Mouse (Mus musculus): ENCODE results near the gene Rapgef4.

Rapgef4 gene

DNA sequence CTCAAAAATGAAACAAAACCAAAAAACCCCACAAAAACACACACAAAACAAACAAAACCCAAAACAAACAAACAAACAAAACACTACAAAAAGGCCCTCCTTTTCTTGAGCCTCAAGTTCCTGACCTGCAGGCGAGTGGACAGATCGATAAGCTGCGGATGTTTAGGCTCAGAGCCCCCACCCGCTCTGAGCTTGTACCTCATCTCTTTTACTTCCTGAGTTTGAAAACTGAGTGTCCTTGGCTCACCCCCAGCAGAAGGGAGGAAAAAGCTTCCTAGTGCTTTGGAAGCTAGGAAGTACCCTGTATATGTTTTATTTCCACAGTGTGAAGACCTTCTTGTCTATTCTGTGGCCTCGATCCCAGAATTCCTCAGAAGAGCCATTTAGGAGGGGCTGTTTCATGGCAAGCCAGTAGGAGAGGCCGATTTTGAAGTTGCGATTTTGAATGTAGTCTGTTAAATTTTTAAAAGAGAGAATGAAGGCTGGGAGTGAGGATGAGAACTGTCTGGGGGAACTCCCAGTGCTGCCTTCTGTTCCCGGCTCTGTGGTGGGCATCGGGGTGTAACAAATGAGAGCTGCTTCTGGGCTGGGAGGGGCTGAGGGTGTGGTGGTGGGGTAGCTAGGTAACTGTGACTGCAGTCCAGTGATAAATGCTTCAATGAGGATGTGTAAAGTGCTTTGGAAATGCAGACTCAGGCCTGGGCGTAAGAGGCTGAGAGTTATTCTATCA, 2.0 kb downstream of the Rapgef4 start:
- no peak for DNase-seq (ENCODE audit: low spot score)

DNA sequence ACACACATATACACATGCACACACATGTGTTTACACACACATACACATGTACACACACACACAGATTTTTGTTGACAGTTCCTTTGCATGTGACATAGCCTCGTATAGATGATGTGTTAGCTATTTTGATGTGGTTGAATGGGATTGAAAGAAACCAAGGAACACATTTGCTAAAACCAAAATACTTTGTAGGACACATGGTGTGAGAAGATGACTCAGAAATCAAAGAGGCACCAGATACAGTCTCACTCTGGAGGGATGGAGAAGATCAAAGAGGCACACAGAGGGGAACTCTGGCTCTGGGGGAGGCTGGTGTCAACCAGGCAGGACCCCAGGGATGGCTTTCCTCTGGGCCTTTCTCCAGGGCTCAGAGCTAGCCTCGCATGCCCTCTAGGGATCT, 4.7 kb downstream of the Rapgef4 start:
- no peak for DNase-seq (ENCODE audit: low spot score)

- DNase-seq (ENCODE audit: low spot score), result no peak
These were observed 5.3 kb downstream of the Rapgef4 start for GRCm38 (mm10) chr2:71986276-71986848.

DNA sequence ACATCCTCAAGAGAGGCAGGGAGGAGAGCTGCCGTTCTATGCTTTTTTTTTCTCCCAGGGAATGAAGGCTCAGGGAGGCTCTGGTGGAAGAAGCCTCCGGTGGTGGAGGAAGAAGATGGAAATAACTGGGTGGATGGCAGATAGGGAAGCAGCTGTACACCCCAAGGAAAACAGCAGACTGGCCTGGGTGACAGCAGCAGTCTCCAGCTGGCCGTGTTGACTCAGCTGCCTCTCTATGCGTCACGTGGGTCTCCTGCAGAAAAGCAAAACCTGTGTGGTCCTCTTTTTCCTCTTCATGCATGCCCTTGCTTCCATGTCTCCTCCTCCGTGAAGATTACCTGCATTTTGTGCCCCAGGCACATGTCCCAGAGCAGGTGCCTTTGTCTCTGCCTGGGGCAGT, 7.5 kb downstream of the Rapgef4 start:
- no peak for DNase-seq (ENCODE audit: low spot score)

GRCm38 (mm10) chr2:71992129-71992528, 11.1 kb downstream of the Rapgef4 start:
- DNase-seq (ENCODE audit: low spot score), result no peak

DNA sequence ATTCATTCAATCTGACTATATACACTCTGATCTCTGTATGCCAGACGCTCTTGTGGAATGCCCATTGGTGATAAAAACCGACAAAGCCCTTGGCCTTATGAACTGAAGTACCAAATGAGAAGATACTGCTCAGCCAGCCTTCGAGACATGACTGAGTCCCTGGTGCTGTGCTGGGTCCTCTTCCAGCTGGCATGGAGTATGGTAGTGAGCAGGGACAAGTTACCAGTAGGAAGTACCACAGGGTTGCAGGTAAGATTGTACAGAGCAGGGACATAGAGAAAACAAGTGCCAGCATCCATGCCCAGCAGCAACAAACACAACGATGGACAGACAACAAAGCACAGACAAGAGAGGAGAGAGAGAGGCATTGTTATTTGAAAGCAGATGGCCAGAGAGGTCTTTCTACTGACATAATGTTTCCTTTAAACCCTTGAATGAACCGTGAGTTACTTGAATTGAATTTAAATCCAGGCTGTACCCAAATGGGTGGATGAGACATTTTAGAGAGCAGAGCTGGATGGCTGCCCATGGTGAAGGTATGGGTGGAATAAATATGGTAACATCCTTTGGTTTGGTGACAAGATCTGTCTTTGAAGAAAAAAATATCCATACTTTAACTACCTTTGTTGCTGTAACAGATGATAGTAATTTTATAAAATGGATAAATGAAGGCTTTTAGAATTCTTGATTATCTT, 12.8 kb downstream of the Rapgef4 start:
- DNase-seq (ENCODE audit: low spot score), result no peak

GRCm38 (mm10) chr2:71998531-71998930, 17.5 kb downstream of the Rapgef4 start:
- no peak for DNase-seq (ENCODE audit: low spot score)

GRCm38 (mm10) chr2:72000102-72000501, 19.1 kb downstream of the Rapgef4 start:
- DNase-seq (ENCODE audit: low spot score), result no peak

GRCm38 (mm10) chr2:72002843-72003370, 21.9 kb downstream of the Rapgef4 start:
- DNase-seq (ENCODE audit: low spot score), result no peak

GRCm38 (mm10) chr2:72003756-72004525, 22.9 kb downstream of the Rapgef4 start:
- DNase-seq (ENCODE audit: low spot score), result no peak

GRCm38 (mm10) chr2:72005051-72005450, 24.0 kb downstream of the Rapgef4 start:
- no peak for DNase-seq (ENCODE audit: low spot score)

GRCm38 (mm10) chr2:72009446-72010218, 28.6 kb downstream of the Rapgef4 start:
- no peak for DNase-seq (ENCODE audit: low spot score)

DNA sequence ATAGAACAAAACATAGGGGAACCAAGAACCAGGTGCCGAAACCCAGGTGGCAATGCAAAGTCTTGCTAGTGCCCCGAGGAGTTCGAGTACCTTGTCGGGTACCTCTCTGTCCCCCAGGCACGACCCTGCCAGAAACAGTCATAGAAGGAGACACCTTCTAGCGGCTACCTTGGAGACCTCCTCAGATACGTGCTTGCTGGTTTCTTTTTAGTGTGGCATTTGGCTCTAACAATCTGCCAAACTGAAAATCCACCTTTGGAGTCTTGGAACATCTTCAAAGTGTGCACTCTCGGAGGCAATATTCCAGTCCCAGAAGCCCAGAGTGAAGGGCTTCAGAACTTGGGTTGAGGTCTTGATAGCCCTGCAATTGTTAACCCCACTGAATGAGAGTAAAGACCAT, 34.3 kb downstream of the Rapgef4 start:
- DNase-seq (ENCODE audit: low spot score), result no peak

DNA sequence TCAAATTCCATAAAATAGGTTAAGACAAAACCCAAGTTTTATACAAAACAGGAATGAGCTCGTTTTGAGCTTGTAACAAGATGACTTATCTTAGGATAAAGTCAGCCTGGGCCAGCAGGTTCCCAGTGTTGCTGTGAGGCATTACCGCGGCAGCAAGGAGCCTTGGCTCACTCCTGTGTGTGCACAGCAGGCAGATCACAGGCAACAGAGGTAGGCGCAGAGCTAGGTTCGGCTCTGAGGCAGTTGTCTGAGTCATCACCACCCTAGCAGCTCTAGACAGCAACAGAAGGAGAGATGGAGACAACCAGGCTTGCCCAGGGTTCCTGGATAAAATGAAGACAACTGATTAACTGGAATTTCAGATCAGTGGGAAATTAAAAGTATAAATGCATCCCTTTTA, 35.0 kb downstream of the Rapgef4 start:
- DNase-seq (ENCODE audit: low spot score), result no peak

DNA sequence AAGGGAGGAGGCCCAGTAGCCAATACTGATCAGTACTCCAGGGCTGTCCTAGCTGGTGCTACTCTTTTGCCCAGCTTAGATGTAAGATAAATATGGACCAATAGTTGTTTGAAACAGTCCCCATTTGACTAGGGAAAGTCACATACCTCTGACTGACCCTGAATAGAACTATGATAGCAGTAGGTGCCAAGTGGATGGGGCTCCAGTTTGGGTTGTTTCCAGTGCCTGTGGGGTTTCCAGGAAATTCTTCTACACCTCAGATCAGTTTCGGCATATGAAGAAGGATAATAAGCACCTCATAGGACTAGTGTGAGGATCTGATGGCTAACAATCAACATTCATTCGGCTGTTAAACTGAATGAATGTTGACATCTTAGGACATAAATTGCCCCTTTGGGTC, 36.1 kb downstream of the Rapgef4 start:
- DNase-seq (ENCODE audit: low spot score), result no peak

GRCm38 (mm10) chr2:72018736-72019135, 37.7 kb downstream of the Rapgef4 start:
- DNase-seq (ENCODE audit: low spot score), result no peak

- DNase-seq (ENCODE audit: low spot score), result no peak
These were observed 39.7 kb downstream of the Rapgef4 start for GRCm38 (mm10) chr2:72020755-72021154.

GRCm38 (mm10) chr2:72021440-72021839, 40.4 kb downstream of the Rapgef4 start:
- DNase-seq (ENCODE audit: low spot score), result no peak

GRCm38 (mm10) chr2:72021845-72022244, 40.8 kb downstream of the Rapgef4 start:
- no peak for DNase-seq (ENCODE audit: low spot score)

DNA sequence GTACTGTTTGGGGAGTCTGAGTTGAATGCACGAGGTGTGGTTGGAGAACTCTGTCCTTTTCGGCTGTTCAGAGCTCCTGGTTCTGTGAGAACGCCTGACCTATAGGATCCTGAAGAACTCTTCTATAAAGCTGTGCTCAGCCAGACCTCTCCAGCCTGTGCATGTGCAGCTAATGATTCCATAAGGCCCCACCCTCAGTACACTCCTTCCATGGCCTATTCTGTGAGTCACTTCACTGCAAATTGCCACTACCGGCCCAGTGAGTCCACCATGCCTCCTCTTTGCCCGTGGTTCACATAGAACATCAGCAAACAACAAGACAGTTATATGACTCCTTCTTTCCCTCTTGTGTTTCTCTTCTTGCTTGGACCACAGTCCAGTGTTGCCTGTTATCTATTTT, 42.8 kb downstream of the Rapgef4 start:
- DNase-seq (ENCODE audit: low spot score), result no peak

DNA sequence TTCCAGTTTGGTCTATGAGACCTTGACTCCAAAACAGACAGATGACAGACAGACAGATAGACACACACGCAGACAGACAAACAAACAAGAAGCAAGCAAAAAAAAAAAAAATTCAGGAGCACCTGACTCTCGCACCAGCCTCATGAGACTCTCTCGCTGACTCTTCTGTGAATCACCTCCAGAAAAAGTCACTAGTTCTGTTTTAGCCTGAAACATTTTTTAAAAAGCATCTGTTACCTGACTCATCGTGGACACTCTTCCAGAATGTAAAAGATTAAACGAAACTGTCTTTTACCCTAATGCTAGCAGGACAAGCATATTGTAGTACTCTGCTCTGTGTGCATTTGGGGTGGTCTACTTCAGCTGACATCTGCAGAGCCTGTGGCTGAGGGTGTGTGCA, 44.6 kb downstream of the Rapgef4 start:
- no peak for DNase-seq (ENCODE audit: low spot score)

DNA sequence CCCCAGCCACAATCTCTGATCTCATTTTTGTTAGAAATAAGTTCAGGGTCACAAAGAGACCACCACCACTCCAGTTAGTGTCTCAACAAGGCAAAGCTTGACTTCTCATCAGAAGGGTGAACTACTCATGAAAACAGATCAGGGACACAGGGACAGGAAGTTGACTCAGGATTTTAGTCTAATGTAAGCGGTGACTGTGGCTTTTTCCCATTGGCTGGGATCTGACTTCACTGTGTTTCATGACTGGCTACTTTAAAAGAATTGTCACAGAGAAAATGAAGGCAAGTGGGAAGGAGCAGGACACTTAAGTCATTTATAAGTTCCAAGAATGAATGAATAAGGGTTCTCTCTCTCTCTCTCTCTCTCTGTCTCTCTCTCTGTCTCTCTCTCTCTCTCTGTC, 45.5 kb downstream of the Rapgef4 start:
- DNase-seq (ENCODE audit: low spot score), result no peak
